Mouse (Mus musculus) olfactory bulb, adult 2 months (tissue): ENCODE data around the gene Tarbp1.

Experiments
- CTCF ChIP-seq: fragments of 200-500 bp; IDR thresholded peaks from 2 replicates; pipeline ENCODE4 v1.5.1; 2012; ENCODE audit warnings: low read depth, mild to moderate bottlenecking, low read length, moderate library complexity; ENCODE audit not compliant: insufficient read depth
- POLR2A ChIP-seq: fragments of 200-500 bp; IDR thresholded peaks from 2 replicates; pipeline ENCODE4 v1.6.1; 2012; ENCODE audit warnings: mild to moderate bottlenecking, low read depth, low read length, moderate library complexity; ENCODE audit not compliant: insufficient read depth

GRCm38 (mm10) chr8:126482348-126482720, 7.5 kb upstream of the Tarbp1 start:
- no peak for TF ChIP-seq CTCF
- TF ChIP-seq POLR2A: no peak
